Mouse (Mus musculus) heart, adult 2 months (tissue): ENCODE measurements around the gene Irf2bp2. TPM values are rescaled to one million over a fixed set of nuclear protein-coding genes. Genes with fewer than 3 reads are reported as not detected.

Source experiments
- DNase-seq, 2 experiments: peaks; one replicate each; pipeline ENCODE4 v3.0.0; 2021
- H3K27ac ChIP-seq: fragments of 200-600 bp; 2 replicates; pipeline ENCODE4 v1.8.1; 2022
- H3K27me3 ChIP-seq: fragments of 200-500 bp; 2 replicates; pipeline ENCODE4 v1.6.1; 2012; ENCODE audit warnings: mild to moderate bottlenecking, low read length, inconsistent platforms, mixed read lengths; ENCODE audit not compliant: control insufficient read depth, insufficient read depth
- H3K36me3 ChIP-seq: fragments of 200-500 bp; 2 replicates; pipeline ENCODE4 v1.6.1; 2012; ENCODE audit warnings: low read length, inconsistent platforms; ENCODE audit not compliant: control insufficient read depth, insufficient read depth
- H3K4me1 ChIP-seq: fragments of 200-500 bp; 2 replicates; pipeline ENCODE4 v1.6.1; 2011; ENCODE audit warnings: low read length; ENCODE audit not compliant: control insufficient read depth, insufficient read depth
- H3K4me3 ChIP-seq: fragments of 200-600 bp; 2 replicates; pipeline ENCODE4 v1.8.1; 2022
- H3K79me2 ChIP-seq: fragments of 200-500 bp; replicated peaks from 2 replicates; pipeline ENCODE4 v1.6.1; 2012; ENCODE audit warnings: mild to moderate bottlenecking, inconsistent platforms, low read length, moderate library complexity, mixed read lengths; ENCODE audit not compliant: control insufficient read depth, insufficient read depth
- H3K9ac ChIP-seq: fragments of 200-500 bp; 2 replicates; pipeline ENCODE4 v1.6.1; 2012; ENCODE audit warnings: low read depth, mild to moderate bottlenecking, control low read depth, inconsistent platforms, low read length, mixed read lengths
- CTCF ChIP-seq: fragments of 200-600 bp; IDR thresholded peaks from 2 replicates; pipeline ENCODE4 v1.8.1; 2022; ENCODE audit warnings: antibody characterized with exemption, mild to moderate bottlenecking, moderate library complexity
- EP300 ChIP-seq: fragments of 200-500 bp; IDR thresholded peaks from 2 replicates; pipeline ENCODE4 v1.6.1; 2011; ENCODE audit warnings: low read depth, low read length, control low read depth; ENCODE audit not compliant: insufficient read depth
- POLR2A ChIP-seq: fragments of 200-500 bp; IDR thresholded peaks from 2 replicates; pipeline ENCODE4 v1.6.1; 2011; ENCODE audit warnings: mild to moderate bottlenecking, low read depth, low read length, control low read depth; ENCODE audit not compliant: insufficient read depth
- WGBS: fragments of 180-500 bp; shearing (Covaris S2); methylation state at CpG from one replicate; pipeline ENCODE4 v1.1.7; 2018; 5-methylcytosine and 5-hydroxymethylcytosine counted together
- intact Hi-C: fragments of 180-260 bp; cut with DNase I; formaldehyde crosslinking; loops from one replicate; pipeline ENCODE4 v1.15.1; 2025
- polyA plus RNA-seq: library from polyadenylated mRNA; depleted of rRNA; stranded (reverse); fragments of >200 nt; gene quantifications from 2 replicates; pipeline ENCODE4 v1.2.3, GENCODE M21; 2012
- total RNA-seq, 2 experiments: library from RNA; stranded (reverse); gene quantifications; 2 replicates each; pipeline ENCODE4 v1.2.3; 2021

Irf2bp2 gene
- total and polyA plus RNA-seq, 3 experiments: 33.8 to 132 (median 56.3) TPM

DNA sequence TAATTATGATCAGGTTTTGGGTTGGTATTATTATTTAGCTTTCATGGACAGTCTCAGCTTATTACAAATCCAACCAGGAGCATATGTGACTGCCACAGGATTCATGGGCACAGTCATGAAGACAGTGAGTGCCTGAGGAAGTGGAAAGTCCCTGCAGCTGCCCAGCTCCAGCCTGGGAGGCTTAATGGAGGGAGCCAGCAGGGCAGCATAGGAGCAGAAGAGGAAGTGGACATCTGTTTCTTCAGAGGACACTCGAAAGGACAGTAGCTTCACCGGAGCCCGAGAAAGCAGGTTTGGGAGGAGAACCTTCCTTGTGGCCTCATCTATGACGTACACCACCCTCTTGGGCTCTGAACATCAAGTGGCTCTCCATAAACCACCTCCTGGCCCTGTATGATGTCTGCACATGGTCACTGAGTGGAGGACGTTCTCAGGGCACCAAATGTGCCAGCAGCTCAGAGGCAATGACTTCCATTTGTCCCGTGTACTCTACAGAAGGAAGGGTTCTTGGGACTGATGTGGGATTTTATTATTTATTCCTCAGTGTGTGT is 28.5 kb downstream of the Irf2bp2 start:
- no peaks in the 10 kb centered on the region for H3K36me3 ChIP-seq
- no peak overlapping the region for H3K4me3 ChIP-seq
- TF ChIP-seq CTCF: no peak
- TF ChIP-seq EP300: 0 out of 2 replicates have a peak, but pooled peaks have one; percentile 48
- no peak for TF ChIP-seq POLR2A
- 0 out of 2 replicates have a peak overlapping the region, but pooled peaks have one; percentile 40 for H3K9ac ChIP-seq
- 64% methylated on average over 6 of the region's 6 CpGs for WGBS
- intact Hi-C loops: loop anchor here (2.0 kb wide), 1 partner anchor 15 kb away; no protein-coding TSS in a partner anchor
- H3K4me1 ChIP-seq: peaks cover 19% of the 10 kb centered on the region
- H3K27ac ChIP-seq: peak overlapping the region; percentile 96
- no peaks in the 10 kb centered on the region for H3K79me2 ChIP-seq
- no peaks in the 10 kb centered on the region for H3K27me3 ChIP-seq
- peak in 1 of 2 experiments; percentile 45 for DNase-seq

DNA sequence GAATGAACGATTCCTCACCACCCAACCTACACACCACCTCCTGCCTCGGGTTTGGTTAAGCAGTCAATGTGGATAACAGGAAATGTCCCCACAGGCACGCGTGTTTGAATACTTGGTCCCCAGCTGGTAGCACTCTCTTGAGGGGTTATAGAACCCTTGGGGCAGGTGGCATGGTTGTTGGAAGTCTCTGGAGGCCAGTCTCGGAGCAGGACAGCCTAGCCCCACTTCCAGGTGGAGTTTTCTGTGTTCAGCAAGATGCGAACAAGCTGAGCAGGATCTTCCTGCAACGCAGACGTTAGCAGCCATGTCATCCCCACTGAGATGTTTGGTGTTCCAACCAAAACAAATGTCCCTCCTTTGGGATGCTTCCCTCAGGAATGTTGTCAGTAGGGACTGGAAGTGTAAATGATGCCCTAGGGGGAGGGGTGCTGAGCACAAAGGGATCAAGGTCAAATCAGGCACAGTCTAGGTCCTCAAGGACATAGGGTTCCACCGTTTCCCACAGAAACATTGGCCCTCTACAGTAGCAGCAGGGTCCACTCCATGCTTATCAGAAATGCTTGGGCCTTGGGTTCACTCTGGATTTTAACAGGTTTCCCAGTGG is 29.1 kb downstream of the Irf2bp2 start:
- H3K4me1 ChIP-seq: peaks cover 19% of the 10 kb centered on the region
- TF ChIP-seq POLR2A (no peak), EP300 (no peak), CTCF (no peak)
- whole genome bisulfite sequencing: 69% methylated on average over 9 of the region's 9 CpGs
- H3K36me3 ChIP-seq: no peaks in the 10 kb centered on the region
- H3K27me3 ChIP-seq: no peaks in the 10 kb centered on the region
- peak overlapping the region; percentile 96 for H3K27ac ChIP-seq
- no peaks in the 10 kb centered on the region for H3K79me2 ChIP-seq
- intact Hi-C loops: loop anchor here (2.0 kb wide), 1 partner anchor 14 kb away; no protein-coding TSS in a partner anchor
- no peak overlapping the region for H3K9ac ChIP-seq
- DNase-seq: no peak
- no peak overlapping the region for H3K4me3 ChIP-seq

DNA sequence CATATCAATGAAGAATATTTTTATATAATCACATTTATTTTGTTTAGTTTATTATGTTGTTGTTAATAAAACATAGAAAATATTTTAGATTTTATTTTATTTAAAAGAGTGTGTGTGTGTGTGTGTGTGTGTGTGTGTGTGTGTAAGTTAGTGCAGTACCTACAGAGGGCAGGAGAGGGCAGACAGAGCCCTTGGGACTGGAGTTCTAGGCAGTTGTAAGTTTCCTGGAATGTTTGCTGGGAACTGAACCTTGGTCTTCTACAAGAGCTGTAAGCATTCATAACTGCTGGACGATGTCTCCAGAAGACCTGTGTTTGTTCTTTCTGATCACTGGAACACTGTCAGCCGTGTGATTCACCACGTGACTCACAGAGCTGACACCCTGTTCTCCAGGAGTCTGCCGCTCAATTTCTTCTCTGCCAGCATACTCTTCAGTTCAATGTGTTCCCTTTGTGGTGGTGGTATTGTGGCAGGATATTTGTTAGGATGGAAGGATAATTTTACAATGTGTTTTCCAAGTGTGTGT is 32.4 kb downstream of the Irf2bp2 start:
- DNase-seq: no peak
- Histone ChIP-seq H3K79me2 (no peaks in the 10 kb centered on the region), H3K27ac (no peak overlapping the region), H3K27me3 (no peaks in the 10 kb centered on the region), H3K4me3 (no peak overlapping the region), H3K4me1 (peaks cover 17% of the 10 kb centered on the region), H3K36me3 (no peaks in the 10 kb centered on the region), H3K9ac (no peak overlapping the region)
- intact Hi-C loops: no loop called here
- WGBS: 92% methylated on average over 4 of the region's 4 CpGs
- no peak for TF ChIP-seq EP300

DNA sequence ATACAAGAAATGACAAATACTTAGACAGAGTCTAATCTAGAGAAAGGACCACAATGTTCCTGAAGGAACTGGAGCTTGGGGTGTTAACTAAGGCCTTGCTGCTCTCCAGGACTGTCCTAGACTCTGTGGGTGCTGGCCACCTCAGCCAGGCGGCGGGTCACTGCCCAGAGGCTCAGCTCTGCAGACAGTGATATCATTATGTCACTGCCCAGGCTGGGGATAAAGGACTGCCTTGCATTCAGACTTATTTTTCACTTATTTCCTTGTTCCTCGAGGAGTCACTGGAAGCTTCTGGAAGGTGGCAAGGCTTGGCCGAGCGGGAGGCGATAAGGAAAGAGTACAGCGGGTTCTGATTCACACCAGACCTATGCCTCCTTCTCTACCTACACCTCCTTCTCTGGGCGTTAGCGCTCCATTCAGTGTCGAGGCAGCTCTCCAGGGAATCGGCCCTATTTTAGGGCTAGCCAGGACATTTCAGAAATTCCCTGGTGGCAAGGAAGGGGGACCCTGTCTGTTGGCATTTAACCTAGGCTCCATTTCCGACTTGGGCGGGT is 35.3 kb downstream of the Irf2bp2 start:
- WGBS: 86% methylated on average over 13 of the region's 13 CpGs
- Histone ChIP-seq H3K4me3 (no peak overlapping the region), H3K36me3 (no peaks in the 10 kb centered on the region), H3K79me2 (no peaks in the 10 kb centered on the region), H3K27me3 (no peaks in the 10 kb centered on the region), H3K4me1 (peaks cover 6% of the 10 kb centered on the region), H3K9ac (no peak overlapping the region), H3K27ac (no peak overlapping the region)
- DNase-seq: no peak
- no peak for TF ChIP-seq CTCF
- intact Hi-C loops: no loop called here

DNA sequence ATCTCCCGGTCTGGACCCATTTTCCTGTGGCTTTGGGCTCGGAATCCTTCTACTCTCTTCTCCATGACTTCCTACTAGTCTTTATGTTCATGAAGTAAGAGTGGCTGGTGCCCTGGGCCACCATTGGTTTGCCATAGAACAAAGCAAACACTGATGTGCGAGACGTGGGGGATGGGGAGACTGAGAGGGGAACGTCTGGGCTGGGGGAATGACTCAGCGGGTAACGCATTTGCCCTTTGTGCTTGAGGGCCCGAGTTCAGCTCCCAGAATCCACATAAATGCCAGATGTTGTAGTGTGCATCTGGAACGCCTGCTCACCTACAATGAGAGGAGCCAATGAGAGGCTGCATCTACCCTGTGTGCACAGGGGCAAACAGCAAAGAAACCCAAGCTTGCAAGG is 36.4 kb downstream of the Irf2bp2 start:
- intact Hi-C loops: no loop called here
- peak overlapping the region; percentile 15; the same call in 1 of the 2 replicates for H3K27ac ChIP-seq
- no peak for DNase-seq
- H3K9ac ChIP-seq: no peak overlapping the region
- H3K36me3 ChIP-seq: no peaks in the 10 kb centered on the region
- WGBS: 78% methylated on average over 9 of the region's 9 CpGs
- H3K27me3 ChIP-seq: no peaks in the 10 kb centered on the region
- no peaks in the 10 kb centered on the region for H3K79me2 ChIP-seq
- peaks cover 6% of the 10 kb centered on the region for H3K4me1 ChIP-seq
- no peak for TF ChIP-seq EP300
- TF ChIP-seq POLR2A: no peak
- TF ChIP-seq CTCF: no peak
- no peak overlapping the region for H3K4me3 ChIP-seq

DNA sequence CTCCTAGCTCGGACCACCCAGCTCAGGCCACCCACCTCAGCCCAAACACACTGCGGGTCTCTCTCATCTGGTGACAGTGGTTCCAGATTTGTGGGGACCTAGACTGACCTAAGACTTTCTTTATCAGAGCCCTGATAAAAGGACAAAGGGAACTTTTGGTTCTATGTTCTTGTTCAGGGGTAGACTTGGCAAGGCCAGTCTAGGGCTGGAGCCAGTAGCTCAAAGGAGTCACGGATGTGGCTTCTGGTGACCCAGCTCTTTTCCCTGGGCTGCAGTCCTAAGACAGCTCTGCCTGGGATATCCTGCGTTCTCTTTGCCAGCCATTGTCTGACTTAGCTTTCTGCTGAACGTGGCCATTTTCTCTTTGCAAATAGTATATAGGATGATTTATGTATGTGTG is 37.1 kb downstream of the Irf2bp2 start:
- peaks cover 6% of the 10 kb centered on the region for H3K4me1 ChIP-seq
- no peaks in the 10 kb centered on the region for H3K79me2 ChIP-seq
- TF ChIP-seq POLR2A (no peak), EP300 (peak; percentile 56; the same call in 1 of the 2 replicates), CTCF (no peak)
- no peak overlapping the region for H3K27ac ChIP-seq
- no peak overlapping the region for H3K9ac ChIP-seq
- WGBS: 35% methylated on average over 5 of the region's 5 CpGs
- no peak overlapping the region for H3K4me3 ChIP-seq
- H3K36me3 ChIP-seq: no peaks in the 10 kb centered on the region
- H3K27me3 ChIP-seq: no peaks in the 10 kb centered on the region
- no peak for DNase-seq
- intact Hi-C loops: no loop called here
